Mouse (Mus musculus) neural tube, embryonic 13.5 days (tissue): ENCODE results near the gene Olfr954. TPM values are rescaled to one million over a fixed set of nuclear protein-coding genes. Genes with fewer than 3 reads are reported as not detected.
A peak's percentile ranks its signal among the peaks of the same experiment; 100 is the strongest.

Source experiments
- ATAC-seq: fragments of 200-750 bp; cut with Nextera tagmentation; 2 replicates; pipeline ENCODE4 v1.8.0; 2017; ENCODE audit warnings: low read depth, mild to moderate bottlenecking, moderate TSS enrichment, moderate library complexity
- H3K27ac ChIP-seq: fragments of 300-500 bp; sonication (generic); replicated peaks from 2 replicates; pipeline ENCODE4 v1.5.1; 2015; ENCODE audit warnings: moderate library complexity, mild to moderate bottlenecking, inconsistent platforms
- H3K27me3 ChIP-seq: fragments of 300-500 bp; sonication (generic); 2 replicates; pipeline ENCODE4 v1.6.1; 2015; ENCODE audit warnings: mild to moderate bottlenecking, inconsistent platforms
- H3K36me3 ChIP-seq: fragments of 300-500 bp; sonication (generic); 2 replicates; pipeline ENCODE4 v1.6.1; 2015; ENCODE audit warnings: mild to moderate bottlenecking, inconsistent platforms
- H3K4me1 ChIP-seq: fragments of 300-500 bp; sonication (generic); replicated peaks from 2 replicates; pipeline ENCODE4 v1.6.1; 2015; ENCODE audit warnings: inconsistent platforms
- H3K4me2 ChIP-seq: fragments of 300-500 bp; sonication (generic); 2 replicates; pipeline ENCODE4 v1.6.1; 2015; ENCODE audit warnings: inconsistent platforms, mild to moderate bottlenecking, moderate library complexity
- H3K4me3 ChIP-seq: fragments of 300-500 bp; sonication (generic); 2 replicates; pipeline ENCODE4 v1.5.1; 2015; ENCODE audit warnings: mild to moderate bottlenecking, inconsistent platforms
- H3K9ac ChIP-seq: fragments of 300-500 bp; sonication (generic); 2 replicates; pipeline ENCODE4 v1.6.1; 2015; ENCODE audit warnings: moderate library complexity, mild to moderate bottlenecking, inconsistent platforms
- H3K9me3 ChIP-seq: fragments of 300-500 bp; sonication (generic); 2 replicates; pipeline ENCODE4 v1.6.1; 2016; ENCODE audit warnings: inconsistent platforms
- WGBS: fragments of 180-500 bp; shearing (Covaris S2); methylation state at CpG from one replicate; pipeline ENCODE4 v1.1.7; 2015; 5-methylcytosine and 5-hydroxymethylcytosine counted together
- polyA plus RNA-seq: library from polyadenylated mRNA; unstranded; fragments of >200 nt; fragmentation: Nextera tagmentation; extraction: Ambion mirVana; gene quantifications from 2 replicates; pipeline ENCODE4 v1.2.1, GENCODE M21; 2015

The Olfr954 gene
- polyA plus RNA-seq: not detected in 2 replicates

GRCm38 (mm10) chr9:39456401-39456800 is at the start of gene Olfr954:
TSS of gene Olfr954 (plus strand) at chr9:39456701.
- 84% methylated on average over 6 of the region's 6 CpGs for WGBS
- Histone ChIP-seq H3K9me3 (no peaks in the 10 kb centered on the region), H3K36me3 (no peaks in the 10 kb centered on the region), H3K27me3 (no peaks in the 10 kb centered on the region), H3K4me3 (no peak within 1 kb of the TSS), H3K4me1 (no peaks in the 10 kb centered on the region), H3K9ac (no peak within 1 kb of the TSS), H3K27ac (no peak within 1 kb of the TSS), H3K4me2 (no peak within 1 kb of the TSS)
- ATAC-seq: no peak

DNA sequence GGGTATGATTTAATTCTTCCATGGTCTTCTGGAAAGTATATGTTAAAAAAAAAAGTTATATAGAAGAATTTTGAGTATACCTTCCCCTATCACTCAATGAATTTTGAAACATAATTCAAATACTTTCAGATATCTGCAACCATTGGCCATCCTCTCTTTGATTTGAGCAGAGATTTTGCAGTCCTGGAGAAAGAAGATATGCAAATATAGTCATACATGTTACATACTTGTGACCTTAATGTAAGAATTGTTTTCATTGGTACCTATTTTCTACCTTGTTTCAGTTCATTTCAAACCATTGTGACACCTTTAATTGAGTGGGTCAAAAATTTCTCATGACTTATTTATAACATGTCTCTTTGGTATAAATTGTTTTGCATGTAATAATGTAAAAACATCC is 29.5 kb upstream of the Olfr954 start, which contains the start of gene Olfr952:
TSS of gene Olfr952 (minus strand) at position 101 of the 400 bp plus-strand sequence.
- Histone ChIP-seq H3K4me1 (no peaks in the 10 kb centered on the region), H3K27ac (no peak within 1 kb of the TSS), H3K27me3 (no peaks in the 10 kb centered on the region), H3K9me3 (no peaks in the 10 kb centered on the region), H3K36me3 (no peaks in the 10 kb centered on the region), H3K9ac (no peak within 1 kb of the TSS), H3K4me2 (no peak within 1 kb of the TSS), H3K4me3 (no peak within 1 kb of the TSS)
- ATAC-seq: no peak

GRCm38 (mm10) chr9:39471844-39472243 is 15.3 kb downstream of the Olfr954 start, which contains the start of gene Olfr955:
TSS of gene Olfr955 (minus strand) at chr9:39471944.
- Histone ChIP-seq H3K4me3 (no peak within 1 kb of the TSS), H3K9ac (no peak within 1 kb of the TSS), H3K36me3 (no peaks in the 10 kb centered on the region), H3K4me1 (no peaks in the 10 kb centered on the region), H3K9me3 (no peaks in the 10 kb centered on the region), H3K27me3 (no peaks in the 10 kb centered on the region), H3K27ac (no peak within 1 kb of the TSS), H3K4me2 (no peak within 1 kb of the TSS)
- 60% methylated on average over 1 of the region's 1 CpGs for WGBS
- ATAC-seq: no peak

DNA sequence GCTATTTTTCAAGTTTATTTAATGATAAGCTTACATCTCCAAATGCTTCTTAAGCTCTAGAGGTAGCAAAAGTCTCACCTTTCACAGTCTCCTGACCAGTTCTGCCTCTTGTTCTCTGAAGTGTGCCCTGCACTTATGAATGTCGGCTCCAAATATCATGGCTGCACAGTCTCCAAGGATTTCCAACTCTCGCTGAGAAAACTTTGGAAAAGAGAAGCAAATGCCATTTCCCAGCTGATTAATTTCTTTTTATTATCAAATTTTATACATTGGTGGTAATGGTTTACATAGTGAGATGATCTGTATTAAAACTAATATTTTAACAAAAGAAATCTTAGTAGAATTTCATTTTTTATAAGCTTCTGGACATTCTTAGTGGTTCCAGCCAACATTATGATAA is 37.4 kb downstream of the Olfr954 start, which contains the start of gene Olfr44:
TSS of gene Olfr44 (minus strand) at position 101 of the 400 bp plus-strand sequence.
- Histone ChIP-seq H3K4me3 (no peak within 1 kb of the TSS), H3K27me3 (no peaks in the 10 kb centered on the region), H3K27ac (no peak within 1 kb of the TSS), H3K4me1 (no peaks in the 10 kb centered on the region), H3K9ac (no peak within 1 kb of the TSS), H3K4me2 (no peak within 1 kb of the TSS), H3K9me3 (no peaks in the 10 kb centered on the region), H3K36me3 (no peaks in the 10 kb centered on the region)
- 92% methylated on average over 2 of the region's 2 CpGs for WGBS
- no peak for ATAC-seq

- ATAC-seq: peak; percentile 89; the same call in 1 of the 2 replicates
Observed at GRCm38 (mm10) chr9:39508998-39509397, 52.5 kb downstream of the Olfr954 start.

DNA sequence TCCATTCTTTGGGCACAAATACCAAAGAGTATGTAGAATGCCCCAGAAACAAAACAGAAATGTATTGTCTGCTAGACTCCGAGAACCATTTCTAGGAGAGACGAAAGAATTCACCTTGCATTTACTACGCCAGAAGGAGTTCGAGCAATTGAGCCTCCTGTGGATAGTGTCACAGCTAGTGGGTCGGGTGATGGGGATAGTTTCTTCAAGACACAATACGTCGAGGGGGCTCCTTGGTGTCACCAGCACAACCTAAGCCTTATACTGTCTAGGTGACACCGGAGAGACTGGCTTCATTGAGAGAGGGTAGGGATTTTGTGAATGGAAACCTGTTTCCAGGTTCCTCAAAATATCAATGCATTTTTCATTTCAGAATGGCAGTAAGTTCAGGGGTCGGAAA is 52.9 kb downstream of the Olfr954 start:
- Histone ChIP-seq H3K9ac (no peak overlapping the region), H3K4me3 (no peak overlapping the region), H3K4me2 (no peak overlapping the region), H3K4me1 (no peaks in the 10 kb centered on the region), H3K27me3 (no peaks in the 10 kb centered on the region), H3K27ac (no peak overlapping the region), H3K9me3 (no peaks in the 10 kb centered on the region), H3K36me3 (no peaks in the 10 kb centered on the region)
- peak; percentile 47; the same call in 1 of the 2 replicates for ATAC-seq
- 82% methylated on average over 9 of the region's 9 CpGs for WGBS

More at GRCm38 (mm10) chr9:39508998-39509397, 52.5 kb downstream of the Olfr954 start:
- Histone ChIP-seq H3K9ac (no peak overlapping the region), H3K4me1 (no peaks in the 10 kb centered on the region), H3K4me2 (no peak overlapping the region), H3K9me3 (no peaks in the 10 kb centered on the region), H3K36me3 (no peaks in the 10 kb centered on the region), H3K4me3 (no peak overlapping the region), H3K27me3 (no peaks in the 10 kb centered on the region), H3K27ac (no peak overlapping the region)
- WGBS: 9% methylated on average over 6 of the region's 6 CpGs

Other genes with a start within 250 kb of the Olfr954 start
- gene Olfr1537, start 206.7 kb upstream of the Olfr954 start, polyA plus RNA-seq: not detected in 2 replicates
- gene Olfr945, start 179.9 kb upstream of the Olfr954 start, polyA plus RNA-seq: not detected in 2 replicates
- not detected in 2 replicates for gene Olfr948, start 130.7 kb upstream of the Olfr954 start, polyA plus RNA-seq
- not detected in 2 replicates for gene Olfr951, start 69.3 kb upstream of the Olfr954 start, polyA plus RNA-seq
- gene Olfr952, start 29.6 kb upstream of the Olfr954 start, polyA plus RNA-seq: not detected in 2 replicates
- gene Olfr955, start 15.2 kb downstream of the Olfr954 start, polyA plus RNA-seq: not detected in 2 replicates
- gene Olfr44, start 37.3 kb downstream of the Olfr954 start, polyA plus RNA-seq: not detected in 2 replicates
- gene Olfr957, start 59.1 kb downstream of the Olfr954 start, polyA plus RNA-seq: not detected in 2 replicates
- gene Olfr958, start 97.4 kb downstream of the Olfr954 start, polyA plus RNA-seq: not detected in 2 replicates
- gene Olfr959, start 118.9 kb downstream of the Olfr954 start, polyA plus RNA-seq: not detected in 2 replicates
- 60.0 and 67.7 TPM in 2 replicates for gene AW551984, start 147.7 kb downstream of the Olfr954 start, polyA plus RNA-seq
- not detected in 2 replicates for gene Olfr148, start 154.0 kb downstream of the Olfr954 start, polyA plus RNA-seq
- not detected in 2 replicates for gene Olfr960, start 164.7 kb downstream of the Olfr954 start, polyA plus RNA-seq
- not detected in 2 replicates for gene Olfr961, start 188.4 kb downstream of the Olfr954 start, polyA plus RNA-seq
- not detected in 2 replicates for gene Olfr963, start 210.5 kb downstream of the Olfr954 start, polyA plus RNA-seq